Mouse (Mus musculus): ENCODE results near the gene Twistnb.

Gene Twistnb

DNA sequence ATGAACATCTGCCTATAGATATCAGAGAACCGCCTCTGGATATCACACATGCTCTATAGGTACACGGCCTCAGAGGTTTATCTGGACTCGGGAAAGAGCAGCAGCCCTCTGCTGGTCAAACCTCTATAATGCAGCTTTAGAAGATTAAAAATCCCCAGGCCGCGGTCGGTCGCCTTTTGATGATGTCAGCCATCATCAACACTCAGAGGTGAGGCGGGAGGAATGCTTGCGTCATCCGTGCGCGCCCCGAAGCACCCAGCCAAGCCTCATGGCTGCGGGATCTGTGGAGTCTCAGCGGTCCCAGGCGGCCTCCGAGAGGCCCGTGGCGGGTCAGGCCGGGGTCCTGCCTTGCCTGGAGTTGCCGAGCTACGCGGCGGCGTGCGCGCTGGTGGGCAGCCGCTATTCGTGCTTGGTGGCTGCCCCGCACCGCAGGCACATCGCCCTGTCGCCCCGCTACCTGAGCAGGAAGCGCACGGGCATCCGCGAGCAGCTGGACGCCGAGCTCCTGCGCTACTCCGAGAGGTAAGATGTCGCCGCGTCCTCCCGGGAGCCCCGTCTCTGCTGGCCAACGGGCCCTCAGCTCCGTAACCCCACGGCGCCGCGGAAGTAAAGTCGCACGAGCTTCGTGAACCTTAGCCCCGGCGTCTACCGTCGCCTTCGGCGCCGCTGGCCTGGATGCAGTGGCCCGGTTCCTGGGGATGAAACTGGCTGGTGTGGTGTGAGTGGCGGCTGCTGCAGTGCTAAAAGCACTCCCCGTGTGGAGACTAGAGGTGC, at the start of gene Twistnb:
TSS of gene Twistnb (plus strand) at position 249 of the 774 bp plus-strand sequence.
- peak; percentile 99 for DNase-seq

DNA sequence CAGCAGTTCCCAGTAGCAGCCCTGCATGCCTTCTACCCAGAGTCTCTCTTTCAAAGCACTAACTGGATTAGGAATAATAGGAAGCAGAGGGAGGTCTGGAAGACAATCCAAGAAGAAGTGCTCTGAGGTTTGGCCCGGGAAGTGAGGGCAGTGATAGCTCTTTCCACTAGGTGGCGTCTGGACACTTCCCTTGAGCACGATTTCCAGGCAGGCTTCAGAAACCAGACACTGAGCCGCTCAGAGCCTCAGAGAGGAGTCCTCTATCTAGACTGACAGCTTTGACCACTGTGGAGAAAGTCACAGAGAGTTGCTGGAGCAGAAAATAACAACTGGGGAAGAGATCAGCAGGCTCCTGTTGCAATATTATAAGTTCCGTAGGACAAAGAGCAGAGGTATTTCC, 40.6 kb upstream of the Twistnb start:
- peak; percentile 65 for DNase-seq

DNA sequence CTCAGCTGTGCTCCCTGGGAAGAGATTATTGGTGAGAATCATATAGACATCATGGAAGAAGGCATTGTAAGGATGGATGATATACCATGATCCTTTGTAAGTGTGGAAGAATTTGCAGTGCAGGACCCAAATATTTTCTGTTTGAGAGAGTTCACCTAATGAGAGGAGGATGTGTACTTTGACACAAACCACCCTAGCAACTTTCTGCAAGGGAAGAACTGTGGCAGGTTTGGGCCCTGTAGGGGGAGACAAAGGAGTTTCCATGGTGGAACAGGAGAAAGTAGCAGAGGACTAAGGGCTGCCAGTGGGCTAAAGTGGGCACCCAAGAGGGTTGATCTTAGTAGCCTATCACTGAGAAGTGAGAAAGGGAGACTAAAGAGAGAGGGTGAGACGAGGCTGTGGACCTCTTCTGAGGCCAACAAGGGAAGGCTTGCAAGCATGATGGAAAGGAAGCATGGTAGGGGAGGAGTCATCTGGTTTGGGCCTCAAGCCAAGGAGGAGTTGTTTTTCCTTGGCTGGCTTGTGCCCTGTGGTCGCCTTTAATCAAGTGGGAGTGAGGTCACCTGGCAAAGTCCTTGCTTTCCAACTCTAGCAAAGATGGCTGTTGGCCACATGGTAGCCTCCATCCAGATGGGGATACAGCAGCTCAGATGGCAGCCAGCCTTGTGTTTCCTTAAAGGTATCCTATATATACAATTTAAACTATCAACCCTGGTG, 38.4 kb upstream of the Twistnb start:
- no peak for DNase-seq

DNA sequence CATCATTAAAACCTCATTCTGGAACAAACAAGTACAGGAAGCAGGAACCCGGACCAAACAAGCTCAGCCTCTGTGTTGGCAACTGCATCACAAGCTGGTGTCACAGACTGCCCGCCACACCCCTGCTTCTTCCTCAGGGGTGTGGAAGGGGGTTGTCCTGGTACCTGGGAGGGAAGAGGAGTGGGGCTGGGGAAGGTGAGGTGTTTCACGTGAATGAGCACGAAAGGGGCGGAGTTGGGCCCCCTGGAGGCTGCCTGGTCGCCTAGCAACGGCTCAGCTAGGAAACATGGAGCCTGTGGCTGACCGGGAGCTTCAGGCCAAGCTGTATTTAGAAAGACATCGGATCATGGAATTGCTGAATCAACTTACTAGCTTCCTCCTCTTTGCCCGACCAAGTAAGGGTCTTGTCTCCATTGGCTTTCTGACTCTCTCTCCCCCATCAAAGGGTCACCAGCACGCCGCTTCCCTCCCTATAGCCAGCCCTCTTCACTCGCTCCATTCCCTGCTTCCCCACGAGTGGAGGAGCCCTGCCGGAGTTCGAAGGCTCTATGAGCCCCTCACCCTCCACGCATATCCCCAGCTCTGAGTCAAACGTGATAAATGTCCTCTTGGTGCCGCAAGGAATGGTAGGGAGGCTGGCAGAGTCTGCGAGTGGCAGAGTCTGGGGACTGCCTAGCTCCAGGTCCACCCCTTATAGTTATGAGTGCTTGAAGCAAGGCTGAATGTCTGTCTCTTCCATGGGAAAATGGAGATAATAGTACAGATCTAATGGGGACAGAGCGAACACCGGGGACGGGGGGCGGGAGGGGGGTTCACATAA, 34.4 kb upstream of the Twistnb start, which contains the start of gene Efcab10:
TSS of gene Efcab10 (plus strand) at position 51 of the 820 bp plus-strand sequence.
- peak; percentile 65 for DNase-seq

DNA sequence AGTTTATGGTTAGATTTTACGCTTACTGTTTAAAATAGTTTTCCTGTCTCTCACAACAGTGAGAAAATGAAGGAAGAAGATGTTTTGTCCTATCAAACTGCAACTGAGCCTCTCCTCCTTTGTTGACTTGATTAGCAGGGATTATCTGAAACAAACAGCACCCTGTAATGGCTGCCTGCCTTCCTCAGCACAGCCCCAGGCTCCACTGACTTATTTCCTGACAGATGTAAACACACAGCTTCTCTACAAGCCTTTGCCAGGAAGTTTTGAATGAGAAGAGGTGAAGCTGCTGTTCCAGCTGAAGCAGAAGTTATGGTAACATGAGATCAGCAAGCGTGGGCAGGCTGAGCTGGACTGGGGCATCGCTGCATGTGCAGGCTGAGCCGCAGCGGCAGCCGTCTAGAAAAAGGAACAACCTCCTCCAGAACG, 26.2 kb upstream of the Twistnb start:
- DNase-seq: no peak

DNA sequence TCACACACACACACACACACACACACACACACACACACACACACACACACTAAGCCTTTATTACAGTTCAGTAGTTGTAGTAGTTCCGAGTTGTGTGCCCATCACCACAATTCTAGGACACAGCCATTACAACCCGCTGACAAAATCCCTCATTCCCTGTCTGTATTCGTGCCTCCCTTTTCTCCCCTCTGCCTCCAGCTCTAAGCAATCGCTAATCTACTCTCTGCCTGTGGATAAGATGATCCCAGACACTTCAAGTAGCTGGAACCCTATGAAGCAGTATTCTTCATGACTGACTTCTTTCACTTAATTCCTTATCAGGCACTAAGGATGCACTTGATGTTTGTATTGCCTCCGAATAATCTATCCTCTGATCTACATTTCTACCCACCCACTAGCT, 24.4 kb upstream of the Twistnb start:
- DNase-seq: no peak

DNA sequence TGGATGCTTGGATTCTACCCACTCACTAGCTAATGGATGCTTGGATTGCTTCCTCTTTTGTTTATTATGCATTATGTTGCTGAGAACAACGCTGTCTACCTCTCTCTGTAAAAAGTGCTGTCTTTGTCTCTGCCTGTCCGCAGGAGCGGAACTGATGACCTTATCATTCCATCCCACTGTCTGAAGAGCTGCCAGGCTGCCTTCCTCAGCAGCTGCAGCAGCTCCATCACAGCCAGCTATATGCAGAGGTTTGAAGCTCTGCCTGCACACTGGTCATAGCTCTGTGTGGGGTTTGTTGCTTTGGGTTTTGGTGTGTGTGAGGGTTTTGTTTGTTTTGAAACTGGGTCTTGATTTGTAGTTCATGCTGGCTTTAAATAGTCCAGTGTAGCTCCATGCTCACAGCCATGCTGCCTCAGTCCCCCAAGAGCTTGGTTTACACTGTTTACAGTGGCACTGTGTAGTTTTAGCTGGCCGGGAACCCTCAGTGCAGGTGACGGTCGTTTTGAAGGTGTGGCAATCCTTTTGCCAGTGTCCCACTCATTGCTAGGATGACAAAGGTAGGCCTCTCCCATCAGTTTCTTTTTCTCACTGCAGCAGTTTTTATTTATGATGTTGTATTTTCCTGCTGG, 23.9 kb upstream of the Twistnb start:
- DNase-seq: no peak

DNA sequence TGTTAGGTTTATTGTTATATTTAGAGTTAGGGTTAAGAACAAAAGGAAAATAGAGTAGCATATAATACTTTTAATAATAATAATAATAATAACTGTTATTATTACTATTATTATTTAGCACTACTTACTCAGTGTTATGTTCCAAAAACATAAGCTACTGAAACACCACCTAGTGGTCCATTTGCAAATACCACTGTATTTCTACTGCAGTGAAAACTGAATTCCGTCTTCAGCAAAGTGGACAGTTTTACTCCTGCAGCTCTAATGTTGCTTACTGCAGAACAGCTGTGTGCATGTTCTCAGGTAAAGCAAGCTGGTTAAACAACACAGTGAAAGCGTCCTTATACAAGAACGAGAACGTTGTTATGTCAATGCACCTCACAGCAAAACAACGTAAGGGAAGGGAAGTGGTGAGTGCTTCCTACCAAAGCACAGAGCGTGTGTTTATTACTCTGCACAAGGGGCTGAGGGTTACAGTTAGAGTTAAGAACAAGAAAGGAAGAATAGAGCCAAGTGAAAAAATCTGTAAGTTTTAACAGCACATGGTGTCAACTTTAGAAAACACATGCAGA, 17.8 kb upstream of the Twistnb start:
- DNase-seq: no peak

DNA sequence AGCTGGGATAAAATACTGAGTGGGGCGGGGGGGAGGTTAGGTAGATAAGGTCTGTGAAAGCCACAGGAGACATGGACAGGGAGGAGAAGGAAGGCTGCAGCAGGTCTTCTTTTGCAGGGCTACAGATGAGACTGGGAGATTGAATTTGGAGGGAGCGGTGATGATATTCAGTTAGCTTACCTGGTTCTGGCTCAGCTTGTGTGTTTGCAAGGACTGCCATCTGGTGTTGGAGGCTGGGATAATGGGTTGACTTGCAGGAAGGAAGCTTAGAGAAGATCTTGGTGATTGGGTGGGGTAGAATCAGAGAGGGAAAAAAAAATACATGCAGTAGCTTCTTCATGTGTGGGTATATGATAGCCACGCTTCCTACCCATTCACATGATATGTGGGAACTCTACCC, 5.1 kb upstream of the Twistnb start:
- DNase-seq: peak; percentile 60

DNA sequence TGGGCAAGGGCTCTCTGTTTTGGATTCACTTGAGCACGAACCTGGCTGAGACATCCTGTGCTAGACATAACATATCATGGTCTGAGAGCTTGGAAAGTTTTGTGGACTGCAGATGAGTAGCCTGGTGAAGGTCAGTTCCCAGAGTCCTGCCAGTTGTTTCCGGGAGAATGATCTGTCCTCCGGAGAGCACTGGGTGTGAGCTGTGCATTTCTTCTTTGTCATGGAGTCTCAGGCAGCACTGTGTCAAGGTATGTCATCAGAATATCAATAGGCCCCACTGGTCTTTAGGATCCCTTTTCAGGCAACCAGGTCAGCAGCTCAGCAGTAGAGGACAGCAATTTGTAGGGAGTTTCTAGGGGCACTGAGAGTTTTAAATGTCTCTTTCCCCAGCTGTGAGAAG, 2.1 kb upstream of the Twistnb start:
- no peak for DNase-seq

DNA sequence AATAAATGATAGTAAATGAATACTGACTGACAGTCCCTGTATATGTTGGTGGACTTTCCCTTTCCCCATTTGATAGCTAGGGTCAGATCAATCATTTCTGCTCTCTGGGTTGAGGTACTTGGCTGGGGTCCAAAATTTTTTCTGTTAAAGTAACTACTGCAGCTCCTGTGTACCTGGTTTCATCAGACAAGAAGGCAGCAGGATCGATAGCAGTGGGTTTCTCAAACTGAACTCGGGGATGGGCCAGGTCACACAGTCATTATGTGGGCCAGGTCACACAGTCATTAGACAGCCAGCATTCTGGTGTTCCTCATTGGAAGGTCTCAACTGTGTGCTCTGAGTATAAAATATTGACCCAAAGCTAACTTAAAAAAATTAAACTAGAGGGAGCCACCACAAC, 1.7 kb upstream of the Twistnb start:
- DNase-seq: no peak

DNA sequence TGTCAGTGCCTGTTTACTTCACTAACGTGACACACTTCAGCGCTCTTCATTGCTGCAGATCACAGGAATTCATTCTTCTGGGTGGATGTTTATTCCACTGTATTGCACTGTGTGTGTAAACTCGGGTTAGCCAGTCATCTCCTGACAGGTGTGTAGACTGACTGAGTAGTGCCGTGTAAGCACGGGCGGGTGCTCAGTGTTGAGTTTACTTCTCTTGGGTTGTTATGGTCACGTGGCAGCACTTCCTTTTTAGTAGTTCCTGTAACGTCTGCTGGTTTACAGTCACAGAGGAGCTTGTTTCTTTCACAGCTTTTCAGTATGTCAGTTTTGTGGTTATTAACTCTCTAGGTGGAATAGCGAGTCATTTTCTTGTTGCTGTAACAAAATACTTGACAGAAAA, 4.4 kb downstream of the Twistnb start:
- no peak for DNase-seq

DNA sequence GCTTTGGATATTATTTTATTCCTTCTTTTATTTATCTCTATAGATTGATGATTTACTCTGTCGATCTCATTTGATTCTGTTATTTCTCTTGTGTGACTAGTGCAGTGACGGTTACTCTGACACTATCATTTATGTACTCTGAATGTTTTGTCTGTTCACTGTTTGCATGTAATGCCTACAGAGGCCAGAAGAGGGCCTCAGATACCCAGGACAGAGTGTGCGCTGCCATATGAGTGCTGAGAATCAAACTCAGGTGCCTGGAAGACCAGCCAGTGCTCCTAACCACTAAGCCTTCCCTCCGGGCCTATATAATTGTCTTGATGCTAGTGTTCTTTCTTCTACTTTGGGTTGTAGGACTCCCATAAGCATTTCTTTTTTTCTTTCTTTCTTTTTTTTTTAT, 5.3 kb downstream of the Twistnb start:
- no peak for DNase-seq

DNA sequence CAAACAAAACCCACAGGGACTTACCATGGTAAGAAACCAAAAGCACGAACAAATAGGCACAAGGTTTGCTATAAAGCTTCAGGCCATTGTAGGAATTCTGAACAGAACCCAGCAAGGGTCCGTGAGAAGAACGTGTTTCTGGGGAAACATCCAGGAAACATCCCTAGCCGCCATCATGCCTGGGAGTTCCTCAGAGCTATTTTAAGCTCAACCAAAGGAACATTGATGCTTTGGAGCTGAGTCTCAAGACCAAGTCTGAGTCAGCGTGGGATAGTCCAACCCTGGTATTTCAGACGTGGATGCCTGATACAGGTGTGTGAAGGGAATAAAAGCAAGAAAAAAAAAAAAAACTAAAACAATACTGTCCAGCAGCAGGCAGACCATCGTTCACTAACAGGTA, 26.0 kb downstream of the Twistnb start:
- no peak for DNase-seq

DNA sequence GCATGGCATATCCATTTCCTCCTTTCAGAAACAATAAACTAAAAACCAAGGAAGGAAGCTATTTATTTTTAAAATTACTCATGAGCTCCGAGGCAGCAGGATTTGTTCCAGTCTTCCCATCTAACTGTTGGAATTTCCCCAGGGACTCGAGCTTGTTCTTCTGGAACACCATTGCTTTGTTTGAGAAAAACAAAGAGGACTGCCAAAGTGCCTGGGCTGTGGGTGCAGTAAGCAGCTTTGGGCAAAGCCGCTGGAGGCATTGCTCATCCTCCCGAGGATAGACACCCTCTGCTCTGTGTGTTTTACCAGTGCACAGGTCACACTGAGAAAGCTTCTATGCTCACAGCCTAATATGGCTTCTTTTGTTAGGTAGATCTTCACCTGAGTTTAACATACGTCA, 26.8 kb downstream of the Twistnb start:
- no peak for DNase-seq

DNA sequence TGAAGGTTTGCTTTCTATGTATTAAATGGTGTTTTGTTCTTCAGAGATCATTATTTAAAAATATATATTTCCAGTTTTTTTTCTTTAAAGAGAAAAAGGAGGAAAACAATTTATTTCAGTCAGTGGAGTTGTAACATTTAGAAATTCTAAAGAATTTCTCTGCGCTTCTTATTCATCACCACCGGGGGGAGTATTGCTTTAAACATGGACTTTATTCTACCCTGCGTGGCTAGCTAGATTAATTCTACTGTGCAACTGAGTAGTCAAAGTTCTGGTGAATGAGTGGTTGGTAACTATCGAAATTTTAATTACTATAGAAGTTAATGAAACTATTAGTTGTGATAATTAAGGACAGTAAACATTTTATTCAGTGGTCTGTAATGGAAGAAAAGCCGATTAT, 51.5 kb downstream of the Twistnb start:
- DNase-seq: no peak

DNA sequence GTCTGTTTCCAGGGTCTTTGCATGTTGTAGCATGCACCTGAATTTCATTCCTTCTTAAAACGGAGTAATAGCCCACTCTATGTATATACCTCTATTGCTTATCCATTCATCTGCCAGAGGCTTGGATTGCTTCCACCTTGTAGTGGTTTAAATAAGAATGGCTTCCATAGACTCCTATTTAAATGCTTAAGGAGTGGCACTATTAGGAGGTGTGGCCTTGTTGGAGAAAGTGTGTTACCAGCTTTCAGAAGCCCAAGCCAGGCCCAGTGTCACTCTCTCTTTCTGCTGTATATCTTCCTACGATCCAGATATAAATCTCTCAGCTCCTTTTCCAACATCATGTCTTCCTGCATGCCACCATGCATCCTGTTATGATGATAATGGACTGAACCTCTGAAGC, 53.5 kb downstream of the Twistnb start:
- no peak for DNase-seq

Measured in right cerebral cortex, postnatal 4 days (tissue).